Mouse (Mus musculus) lung, postnatal 0 days (tissue): ENCODE data around the gene Gm45716.

Experiments used
- CTCF ChIP-seq: IDR thresholded peaks from 2 replicates; pipeline ENCODE4 v1.5.1; 2016; ENCODE audit warnings: antibody characterized with exemption, mild to moderate bottlenecking
- EP300 ChIP-seq: IDR thresholded peaks from 2 replicates; pipeline ENCODE4 v1.6.1; 2016; ENCODE audit warnings: antibody characterized with exemption, mild to moderate bottlenecking, control low read depth

GRCm38 (mm10) chr11:90200826-90201225, 13.3 kb downstream of the Gm45716 start:
- TF ChIP-seq CTCF (no peak), EP300 (no peak)
